Mouse (Mus musculus) left cerebral cortex, postnatal 36 days (tissue): Measurements from ENCODE around the gene Chaf1a. TPM values are rescaled to one million over a fixed set of nuclear protein-coding genes. Genes with fewer than 3 reads are reported as not detected.

ENCODE experiments used
- DNase-seq, 2 experiments: peaks; one replicate each; pipeline ENCODE4 v3.0.0; 2021 to 2022; ENCODE audit warnings: low spot score in 2 of 2, mixed read lengths in 1 of 2
- intact Hi-C: fragments of 180-260 bp; cut with DNase I; formaldehyde crosslinking; loops from one replicate; pipeline ENCODE4 v1.15.1; 2025
- total RNA-seq, 2 experiments: library from RNA; stranded (reverse); gene quantifications; 2 replicates each; pipeline ENCODE4 v1.2.3; 2021

The Chaf1a gene
- 1 to 10 TPM; 2.2 to 2.7 TPM for total RNA-seq

GRCm38 (mm10) chr17:56040030-56040856 is at the start of gene Chaf1a:
Gene Chaf1a, plus strand, starts transcription at chr17:56040439.
- peak; percentile 94 to 95 for DNase-seq
- intact Hi-C loops = loop anchor here (2.0 kb wide), 1 partner anchor 35 kb away; the partner anchor contains the start of gene Ubxn6

GRCm38 (mm10) chr17:55996007-55996406 is 44.2 kb upstream of the Chaf1a start:
- no peak for DNase-seq
- intact Hi-C loops = no loop called here

GRCm38 (mm10) chr17:55999794-56000499 is 40.3 kb upstream of the Chaf1a start:
- intact Hi-C loops = no loop called here
- DNase-seq = no peak

GRCm38 (mm10) chr17:56003000-56003399 is 37.2 kb upstream of the Chaf1a start:
- intact Hi-C loops = no loop called here
- no peak for DNase-seq

- DNase-seq = no peak
- intact Hi-C loops = no loop called here
Observed at GRCm38 (mm10) chr17:56005415-56006061, 34.7 kb upstream of the Chaf1a start, which contains the start of the genes Stap2 and Mpnd. Gene Stap2, minus strand, starts transcription at chr17:56005584. Gene Mpnd, plus strand, starts transcription at chr17:56005711.

GRCm38 (mm10) chr17:56006956-56007355 is 33.3 kb upstream of the Chaf1a start:
- intact Hi-C loops = no loop called here
- DNase-seq = no peak

GRCm38 (mm10) chr17:56007444-56008355 is 32.5 kb upstream of the Chaf1a start:
- intact Hi-C loops = loop anchor here (2.0 kb wide), 1 partner anchor 49 kb away; the partner anchor contains the start of gene Yju2
- no peak for DNase-seq

GRCm38 (mm10) chr17:56008356-56009087 is 31.7 kb upstream of the Chaf1a start:
- intact Hi-C loops = loop anchor here (2.0 kb wide), 1 partner anchor 50 kb away; the partner anchor contains the start of gene Yju2
- peak; percentile 91 to 93 for DNase-seq

GRCm38 (mm10) chr17:56009088-56009961 is 30.9 kb upstream of the Chaf1a start:
- DNase-seq = peak; percentile 92 to 93
- intact Hi-C loops = loop anchor here (2.0 kb wide), 1 partner anchor 51 kb away; the partner anchor contains the start of gene Yju2

GRCm38 (mm10) chr17:56009962-56010240 is 30.3 kb upstream of the Chaf1a start:
- DNase-seq = no peak
- intact Hi-C loops = loop anchor here (2.0 to 5.0 kb wide), 2 partner anchors 33 to 51 kb away; partner anchors contain the start of gene Yju2

GRCm38 (mm10) chr17:56010255-56010654 is 30.0 kb upstream of the Chaf1a start:
- intact Hi-C loops = loop anchor here (5.0 kb wide), 1 partner anchor 33 kb away; no protein-coding TSS in a partner anchor
- DNase-seq = no peak

GRCm38 (mm10) chr17:56010681-56011080 is 29.6 kb upstream of the Chaf1a start:
- DNase-seq = peak; percentile 64 to 75
- intact Hi-C loops = loop anchor here (5.0 kb wide), 1 partner anchor 33 kb away; no protein-coding TSS in a partner anchor

- no peak for DNase-seq
- intact Hi-C loops = loop anchor here (5.0 kb wide), 1 partner anchor 34 kb away; no protein-coding TSS in a partner anchor
Observed at GRCm38 (mm10) chr17:56011441-56011840, 28.8 kb upstream of the Chaf1a start.

GRCm38 (mm10) chr17:56015293-56015692 is 24.9 kb upstream of the Chaf1a start:
- no peak for DNase-seq
- intact Hi-C loops = no loop called here

- intact Hi-C loops = no loop called here
Observed at GRCm38 (mm10) chr17:56016382-56016781, 23.9 kb upstream of the Chaf1a start.

GRCm38 (mm10) chr17:56016793-56017785 is 23.1 kb upstream of the Chaf1a start:
- intact Hi-C loops = no loop called here
- no peak for DNase-seq

More at GRCm38 (mm10) chr17:56016382-56016781, 23.9 kb upstream of the Chaf1a start:
- DNase-seq = no peak
